Mouse (Mus musculus) T-helper 17 cell (primary cell): ENCODE measurements around the gene Fam196b.

Experiments used
- in situ Hi-C, 2 experiments: fragments of 300-600 bp; cut with MboI, MseI; formaldehyde crosslinking; loops; 1 replicate in 1 of 2; 2 replicates in 1 of 2; pipeline ENCODE4 v1.15.1; 2025; ENCODE audit warnings: high pct_unique_total_duplicates in 2 of 2

Gene Fam196b

DNA sequence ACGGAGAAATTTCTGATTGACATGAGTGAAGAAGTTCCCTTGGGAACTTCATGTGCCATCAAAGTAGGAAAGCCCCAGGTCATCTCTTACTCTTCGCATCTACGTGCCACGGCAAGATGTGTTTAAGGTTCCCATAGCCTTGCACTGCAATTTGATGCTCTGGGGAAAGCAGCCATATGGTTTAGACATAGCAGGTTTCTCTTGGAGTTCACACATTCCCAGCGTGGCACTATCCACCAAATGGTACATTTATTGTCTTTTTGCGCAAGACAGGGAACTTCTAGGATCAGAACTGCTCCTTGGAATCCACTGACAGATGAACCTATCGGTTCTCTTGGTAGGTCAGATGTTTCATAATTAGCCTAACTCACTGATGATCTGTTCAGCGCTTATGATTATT, 86.7 kb downstream of the Fam196b start:
- in situ Hi-C loops: no loop called here

DNA sequence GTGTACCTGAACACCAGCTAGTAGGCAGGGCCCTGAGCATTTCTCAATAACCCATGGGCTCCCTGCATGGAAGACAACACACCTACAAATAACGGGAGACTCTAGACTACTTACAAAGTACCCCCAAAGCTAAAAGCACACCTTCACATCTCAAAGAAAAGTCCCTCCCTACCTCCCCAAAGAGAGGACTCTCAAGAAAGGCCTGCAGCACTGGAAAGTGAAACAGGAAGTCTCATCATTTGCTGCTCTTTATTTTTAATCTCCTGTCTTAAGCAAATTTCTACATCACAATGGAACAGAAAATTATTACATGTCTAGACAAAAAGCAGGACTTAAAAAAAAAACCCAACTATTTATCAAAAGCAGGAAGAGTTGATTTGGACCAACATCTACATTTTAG, 90.7 kb downstream of the Fam196b start:
- in situ Hi-C loops: no loop called here

GRCm38 (mm10) chr11:34406309-34406708, 91.7 kb downstream of the Fam196b start:
- in situ Hi-C loops: no loop called here

DNA sequence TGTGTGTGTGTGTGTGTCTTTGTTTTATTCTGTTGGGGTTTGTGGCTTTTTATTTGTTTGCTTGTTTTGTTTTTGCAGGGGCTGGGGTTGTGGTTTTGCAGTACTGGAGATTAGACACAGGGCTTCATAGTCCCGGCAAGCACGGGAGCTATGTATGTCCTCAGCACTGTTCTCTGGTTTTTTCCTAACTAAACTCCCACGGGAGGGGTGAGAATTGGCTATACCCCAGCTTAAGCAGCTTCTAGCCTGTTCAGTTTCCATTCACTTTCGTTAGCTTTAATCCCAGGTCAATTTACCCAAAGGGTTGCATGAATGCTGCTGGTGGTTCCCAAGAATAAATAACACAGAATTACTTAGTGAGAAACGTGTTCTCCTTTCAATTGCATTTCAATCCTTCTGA, 92.2 kb downstream of the Fam196b start:
- in situ Hi-C loops: no loop called here

GRCm38 (mm10) chr11:34415884-34416618, 101.4 kb downstream of the Fam196b start:
- in situ Hi-C loops: loop anchor here in 1 of 2 experiments (5.0 to 10.0 kb wide), 2 partner anchors 89 to 269 kb away; no protein-coding TSS in a partner anchor

- in situ Hi-C loops: loop anchor here in 1 of 2 experiments (5.0 to 10.0 kb wide), 2 partner anchors 89 to 268 kb away; no protein-coding TSS in a partner anchor
Observed at GRCm38 (mm10) chr11:34416619-34416979, 102.0 kb downstream of the Fam196b start.

GRCm38 (mm10) chr11:34421061-34421460, 106.4 kb downstream of the Fam196b start:
- in situ Hi-C loops: no loop called here

GRCm38 (mm10) chr11:34424546-34424945, 109.9 kb downstream of the Fam196b start:
- in situ Hi-C loops: no loop called here

DNA sequence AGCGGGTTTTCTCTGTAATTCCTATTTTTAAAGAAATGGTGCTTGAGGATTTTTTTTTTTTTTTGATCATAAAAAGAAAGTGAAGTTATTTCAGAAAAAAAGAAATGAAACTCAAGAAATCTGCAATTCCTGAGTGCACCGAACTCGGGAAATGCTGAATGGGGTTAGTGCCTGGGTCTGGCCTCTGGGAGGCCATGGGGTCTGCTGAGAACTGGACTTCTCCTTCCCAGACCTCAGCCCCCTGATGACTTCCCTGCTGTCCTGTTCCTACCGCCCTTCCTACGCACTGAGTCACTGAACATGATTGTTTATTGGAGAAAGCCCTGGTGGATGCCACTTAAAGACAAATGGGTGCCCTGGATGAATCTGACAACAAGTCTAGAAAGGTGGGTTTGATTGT, 112.6 kb downstream of the Fam196b start:
- in situ Hi-C loops: no loop called here

DNA sequence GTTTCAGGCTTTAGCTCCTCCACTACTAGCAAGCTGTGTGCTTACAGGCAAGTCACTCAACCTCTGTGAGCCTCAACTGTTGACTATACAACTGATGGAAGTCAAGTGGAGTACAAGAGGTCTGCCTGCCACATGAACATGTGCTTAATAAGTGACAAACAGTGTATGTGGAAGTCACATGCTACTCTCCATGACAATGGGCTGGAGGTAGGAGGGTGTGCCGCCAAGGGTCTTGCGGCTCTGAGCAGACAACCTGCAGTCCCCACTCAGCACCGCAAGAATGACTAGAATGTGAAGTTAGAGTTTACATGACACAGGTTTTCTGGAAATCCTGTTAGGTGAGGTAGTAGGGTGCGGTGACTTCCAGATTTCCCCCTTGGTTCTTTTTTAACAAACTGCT, 116.3 kb downstream of the Fam196b start:
- in situ Hi-C loops: no loop called here

DNA sequence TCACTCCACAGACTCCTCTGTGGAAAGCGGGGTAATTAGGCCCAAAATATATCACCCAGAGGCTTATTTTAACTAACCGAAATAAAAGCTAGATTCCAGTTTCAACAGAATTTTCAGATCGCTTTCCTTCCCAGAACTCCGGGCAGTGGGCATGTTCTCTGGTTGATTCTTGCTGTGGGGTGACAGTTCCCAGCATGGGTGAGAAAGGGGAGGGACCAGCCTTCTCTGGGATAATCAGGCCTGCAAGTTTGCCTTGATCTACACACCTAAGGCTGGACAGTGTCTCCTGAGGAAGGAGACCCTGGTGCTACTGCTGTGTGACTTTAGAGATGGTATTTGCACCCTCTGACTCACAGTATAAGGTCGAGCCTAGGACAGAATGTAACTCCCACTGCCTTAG, 116.7 kb downstream of the Fam196b start:
- in situ Hi-C loops: no loop called here

- in situ Hi-C loops: no loop called here
Observed at GRCm38 (mm10) chr11:34431978-34432377, 117.4 kb downstream of the Fam196b start.

DNA sequence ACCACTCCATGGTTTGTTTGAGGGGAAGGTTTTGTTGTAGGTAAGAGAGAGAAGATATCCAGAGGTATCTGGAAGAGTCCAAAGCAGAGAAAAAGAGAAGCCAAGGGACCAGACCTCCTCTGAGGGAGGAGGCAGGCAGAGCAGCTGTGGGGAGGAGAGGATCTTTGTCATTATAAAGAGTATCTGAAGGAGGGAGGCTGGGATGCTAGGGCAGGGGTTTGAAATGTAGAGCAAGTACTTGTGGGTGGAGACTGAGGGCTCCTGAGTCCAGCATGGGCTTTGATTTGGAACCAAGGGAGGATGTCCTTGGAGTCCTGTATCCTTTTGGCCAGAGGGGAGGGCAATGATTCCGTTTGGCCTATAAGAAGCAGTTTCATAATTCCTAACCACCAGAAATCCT, 122.8 kb downstream of the Fam196b start:
- in situ Hi-C loops: no loop called here

- in situ Hi-C loops: no loop called here
Observed at GRCm38 (mm10) chr11:34438429-34438828, 123.8 kb downstream of the Fam196b start.

DNA sequence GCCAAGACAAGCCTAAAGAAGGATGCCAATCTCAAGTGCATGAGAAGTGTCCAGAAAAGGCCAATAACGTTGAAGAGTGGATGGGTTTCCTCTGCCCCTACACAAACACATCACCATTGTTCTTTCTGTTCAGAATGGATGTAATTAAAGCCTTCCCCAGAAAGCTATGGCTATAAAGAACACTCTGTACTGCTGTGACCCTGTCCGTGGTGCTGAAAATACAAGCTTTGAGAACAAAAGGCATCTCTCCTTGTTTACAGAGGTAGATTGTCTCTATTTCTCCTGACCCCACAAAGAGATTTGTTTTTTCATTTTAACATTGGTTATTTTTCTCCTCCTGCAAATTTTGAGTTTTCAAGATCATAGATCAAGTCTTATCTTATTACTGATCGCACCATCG, 133.3 kb downstream of the Fam196b start:
- in situ Hi-C loops: no loop called here

- in situ Hi-C loops: loop anchor here in 1 of 2 experiments (10.0 kb wide), 1 partner anchor 235 kb away; no protein-coding TSS in a partner anchor
Observed at GRCm38 (mm10) chr11:34449944-34450343, 135.3 kb downstream of the Fam196b start.

- in situ Hi-C loops: no loop called here
Observed at GRCm38 (mm10) chr11:34467056-34467455, 152.4 kb downstream of the Fam196b start.

DNA sequence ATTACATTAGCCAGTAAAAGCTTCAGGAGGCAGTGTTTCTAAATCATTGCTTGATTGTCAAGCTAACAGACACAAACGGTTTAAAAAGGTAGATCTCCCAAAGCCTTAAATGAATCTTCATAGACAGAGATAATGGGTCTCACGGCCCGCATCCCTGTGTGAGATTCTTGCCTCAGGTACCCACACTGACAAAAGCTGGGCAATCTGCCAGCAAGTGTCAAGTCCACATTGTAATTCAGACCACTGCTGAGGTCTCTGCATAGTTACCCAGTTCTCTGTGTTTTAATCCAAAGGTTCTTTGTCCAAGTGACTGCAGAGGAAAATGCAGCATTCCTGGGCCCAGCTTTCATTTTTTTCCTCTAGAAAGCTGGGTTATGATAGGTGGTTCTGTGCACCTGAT, 153.9 kb downstream of the Fam196b start:
- in situ Hi-C loops: no loop called here

- in situ Hi-C loops: no loop called here
Observed at GRCm38 (mm10) chr11:34469792-34470191, 155.2 kb downstream of the Fam196b start.
